Mouse (Mus musculus) limb, embryonic 12.5 days (tissue): ENCODE data around the gene Rps24. TPM values are rescaled to one million over a fixed set of nuclear protein-coding genes. Genes with fewer than 3 reads are reported as not detected.
"Not testable (repeated sequence)": the region's sequence is repeated elsewhere in the genome, so short reads cannot be mapped to it uniquely, and the experiment has no call there.

ENCODE experiments used
- ATAC-seq: fragments of 200-750 bp; cut with Nextera tagmentation; 2 replicates; pipeline ENCODE4 v1.8.0; 2017; ENCODE audit warnings: low read depth, moderate TSS enrichment; ENCODE audit not compliant: insufficient number of reproducible peaks, insufficient read depth, low FRiP score, low TSS enrichment
- H3K27ac ChIP-seq: fragments of 300-500 bp; sonication (generic); 2 replicates; pipeline ENCODE4 v1.5.1; 2016; ENCODE audit warnings: mild to moderate bottlenecking, moderate library complexity
- H3K27me3 ChIP-seq: fragments of 300-500 bp; sonication (generic); 2 replicates; pipeline ENCODE4 v1.6.1; 2016; ENCODE audit warnings: mild to moderate bottlenecking, moderate library complexity
- H3K36me3 ChIP-seq: fragments of 300-500 bp; sonication (generic); 2 replicates; pipeline ENCODE4 v1.6.1; 2016; ENCODE audit warnings: mild to moderate bottlenecking, moderate library complexity
- H3K4me1 ChIP-seq: fragments of 300-500 bp; sonication (generic); replicated peaks from 2 replicates; pipeline ENCODE4 v1.6.1; 2016
- H3K4me2 ChIP-seq: fragments of 300-500 bp; sonication (generic); 2 replicates; pipeline ENCODE4 v1.6.1; 2016; ENCODE audit warnings: mild to moderate bottlenecking, moderate library complexity
- H3K4me3 ChIP-seq: fragments of 300-500 bp; sonication (generic); replicated peaks from 2 replicates; pipeline ENCODE4 v1.5.1; 2016; ENCODE audit warnings: mild to moderate bottlenecking
- H3K9ac ChIP-seq: fragments of 300-500 bp; sonication (generic); replicated peaks from 2 replicates; pipeline ENCODE4 v1.6.1; 2016; ENCODE audit warnings: mild to moderate bottlenecking, moderate library complexity
- H3K9me3 ChIP-seq: fragments of 300-500 bp; sonication (generic); 2 replicates; pipeline ENCODE4 v1.6.1; 2016; ENCODE audit warnings: mild to moderate bottlenecking, moderate library complexity
- WGBS: fragments of 180-500 bp; shearing (Covaris S2); methylation state at CpG from one replicate; pipeline ENCODE4 v1.1.7; 2016; 5-methylcytosine and 5-hydroxymethylcytosine counted together
- polyA plus RNA-seq: library from polyadenylated mRNA; unstranded; fragments of >200 nt; fragmentation: Nextera tagmentation; extraction: Ambion mirVana; gene quantifications from 2 replicates; pipeline ENCODE4 v1.2.1, GENCODE M21; 2016

Gene Rps24
- polyA plus RNA-seq = 1,250 and 1,292 TPM in 2 replicates

- peaks cover 30% of the 10 kb centered on the region for H3K36me3 ChIP-seq
- under 1% methylated on average over 30 of the region's 30 CpGs for WGBS
- no peak within 1 kb of the TSS; the same call in 1 of the 2 replicates for H3K27ac ChIP-seq
- H3K9me3 ChIP-seq = no peaks in the 10 kb centered on the region
- H3K27me3 ChIP-seq = no peaks in the 10 kb centered on the region
- H3K4me2 ChIP-seq = peak within 1 kb of the TSS; percentile 75
- peaks cover 16% of the 10 kb centered on the region for H3K4me1 ChIP-seq
- H3K4me3 ChIP-seq = peak within 1 kb of the TSS; percentile 83
- peak within 1 kb of the TSS; percentile 83 for H3K9ac ChIP-seq
- ATAC-seq = peak; percentile 57
Observed at GRCm38 (mm10) chr14:24486773-24487227, at the start of gene Rps24, which contains the start of gene Polr3a. Rps24 (plus strand) TSS chr14:24487125. Polr3a (minus strand) TSS chr14:24487058.

GRCm38 (mm10) chr14:24443529-24443928 lies 43.4 kb upstream of the Rps24 start:
- H3K9me3 ChIP-seq, H3K27ac ChIP-seq, H3K27me3 ChIP-seq, H3K4me3 ChIP-seq, ATAC-seq, H3K4me1 ChIP-seq, H3K9ac ChIP-seq, H3K4me2 ChIP-seq: not testable (repeated sequence)
- H3K36me3 ChIP-seq = peaks cover 20% of the 10 kb centered on the region
- whole genome bisulfite sequencing = 86% methylated on average over 4 of the region's 4 CpGs

GRCm38 (mm10) chr14:24458191-24458590 lies 28.7 kb upstream of the Rps24 start:
- 84% methylated on average over 3 of the region's 3 CpGs for WGBS
- Histone ChIP-seq H3K27ac (no peak overlapping the region), H3K9ac (no peak overlapping the region), H3K27me3 (no peaks in the 10 kb centered on the region), H3K4me3 (no peak overlapping the region), H3K4me2 (no peak overlapping the region), H3K9me3 (no peaks in the 10 kb centered on the region), H3K36me3 (peaks cover 99% of the 10 kb centered on the region), H3K4me1 (no peaks in the 10 kb centered on the region)
- ATAC-seq = no peak

GRCm38 (mm10) chr14:24468806-24469205 lies 18.1 kb upstream of the Rps24 start:
- H3K4me3 ChIP-seq = no peak overlapping the region
- 94% methylated on average over 6 of the region's 6 CpGs for WGBS
- no peaks in the 10 kb centered on the region for H3K27me3 ChIP-seq
- no peak for ATAC-seq
- peaks cover 96% of the 10 kb centered on the region for H3K36me3 ChIP-seq
- no peak overlapping the region for H3K27ac ChIP-seq
- no peaks in the 10 kb centered on the region for H3K4me1 ChIP-seq
- no peak overlapping the region for H3K4me2 ChIP-seq
- no peak overlapping the region for H3K9ac ChIP-seq
- H3K9me3 ChIP-seq = no peaks in the 10 kb centered on the region

GRCm38 (mm10) chr14:24486241-24486767 lies 621 bp upstream of the Rps24 start:
- ATAC-seq = no peak
- Histone ChIP-seq H3K36me3 (peaks cover 35% of the 10 kb centered on the region), H3K4me3 (peak overlapping the region; percentile 83), H3K27ac (no peak overlapping the region; the same call in 1 of the 2 replicates), H3K4me1 (peaks cover 11% of the 10 kb centered on the region), H3K4me2 (peak overlapping the region; percentile 75), H3K9me3 (no peaks in the 10 kb centered on the region), H3K27me3 (no peaks in the 10 kb centered on the region), H3K9ac (peak overlapping the region; percentile 83)
- WGBS = 7% methylated on average over 13 of the region's 13 CpGs

- peaks cover 30% of the 10 kb centered on the region for H3K36me3 ChIP-seq
- ATAC-seq, H3K4me2 ChIP-seq, H3K9me3 ChIP-seq, H3K9ac ChIP-seq, H3K27me3 ChIP-seq, H3K27ac ChIP-seq, H3K4me3 ChIP-seq: not testable (repeated sequence)
- H3K4me1 ChIP-seq = peaks cover 43% of the 10 kb centered on the region
- 88% methylated on average over 7 of the region's 7 CpGs for WGBS
Observed at GRCm38 (mm10) chr14:24489772-24490171, 2.8 kb downstream of the Rps24 start.

GRCm38 (mm10) chr14:24490468-24491265 lies 3.7 kb downstream of the Rps24 start:
- peak; percentile 87 for ATAC-seq
- peaks cover 38% of the 10 kb centered on the region for H3K4me1 ChIP-seq
- H3K4me2 ChIP-seq = peak overlapping the region; percentile 87
- H3K27ac ChIP-seq = peak overlapping the region; percentile 91
- H3K9ac ChIP-seq = peak overlapping the region; percentile 99
- H3K36me3 ChIP-seq = peaks cover 38% of the 10 kb centered on the region
- H3K27me3 ChIP-seq = no peaks in the 10 kb centered on the region
- peak overlapping the region; percentile 93 for H3K4me3 ChIP-seq
- WGBS = under 1% methylated on average over 64 of the region's 64 CpGs
- no peaks in the 10 kb centered on the region for H3K9me3 ChIP-seq

GRCm38 (mm10) chr14:24491266-24491981 lies 4.5 kb downstream of the Rps24 start:
- WGBS = 4% methylated on average over 11 of the region's 11 CpGs
- ATAC-seq = no peak
- peak overlapping the region; percentile 93 for H3K4me3 ChIP-seq
- H3K9ac ChIP-seq = peak overlapping the region; percentile 99
- H3K9me3 ChIP-seq = no peaks in the 10 kb centered on the region
- H3K4me1 ChIP-seq = peaks cover 32% of the 10 kb centered on the region
- H3K4me2 ChIP-seq = peak overlapping the region; percentile 87
- H3K27me3 ChIP-seq = no peaks in the 10 kb centered on the region
- H3K36me3 ChIP-seq = peaks cover 45% of the 10 kb centered on the region
- H3K27ac ChIP-seq = peak overlapping the region; percentile 91

GRCm38 (mm10) chr14:24493256-24493655 lies 6.3 kb downstream of the Rps24 start:
- WGBS = 91% methylated on average over 9 of the region's 9 CpGs
- Histone ChIP-seq H3K27me3 (no peaks in the 10 kb centered on the region), H3K4me2 (peak overlapping the region; percentile 17; the same call in 1 of the 2 replicates), H3K27ac (no peak overlapping the region), H3K9ac (no peak overlapping the region; the same call in 1 of the 2 replicates), H3K4me1 (peaks cover 32% of the 10 kb centered on the region), H3K4me3 (no peak overlapping the region), H3K9me3 (no peaks in the 10 kb centered on the region), H3K36me3 (peaks cover 63% of the 10 kb centered on the region)
- ATAC-seq = no peak

GRCm38 (mm10) chr14:24496507-24496906 lies 9.6 kb downstream of the Rps24 start:
- peaks cover 78% of the 10 kb centered on the region for H3K36me3 ChIP-seq
- H3K9me3 ChIP-seq = no peaks in the 10 kb centered on the region
- H3K4me2 ChIP-seq = no peak overlapping the region
- WGBS = 84% methylated on average over 1 of the region's 1 CpGs
- no peak overlapping the region for H3K27ac ChIP-seq
- no peak overlapping the region for H3K9ac ChIP-seq
- no peak for ATAC-seq
- H3K4me3 ChIP-seq = no peak overlapping the region
- H3K27me3 ChIP-seq = no peaks in the 10 kb centered on the region
- peaks cover 37% of the 10 kb centered on the region for H3K4me1 ChIP-seq

- Histone ChIP-seq H3K36me3 (peaks cover 72% of the 10 kb centered on the region), H3K9ac (no peak overlapping the region), H3K9me3 (no peaks in the 10 kb centered on the region), H3K4me3 (no peak overlapping the region), H3K4me2 (no peak overlapping the region), H3K27ac (no peak overlapping the region), H3K27me3 (no peaks in the 10 kb centered on the region), H3K4me1 (peaks cover 28% of the 10 kb centered on the region)
- no peak for ATAC-seq
- 89% methylated on average over 1 of the region's 1 CpGs for WGBS
Observed at GRCm38 (mm10) chr14:24497443-24497842, 10.5 kb downstream of the Rps24 start.
